Mouse (Mus musculus): ENCODE measurements around the gene Agrp. TPM values are rescaled to one million over a fixed set of nuclear protein-coding genes. Genes with fewer than 3 reads are reported as not detected.

Gene Agrp
- total RNA-seq, 2 experiments from 2014 or later = not detected

GRCm38 (mm10) chr8:105521995-105522769 is 115.0 kb downstream of the Agrp start:
- no peak for ATAC-seq (ENCODE audit: poor library complexity, severe bottlenecking)

- no peak for ATAC-seq (ENCODE audit: poor library complexity, severe bottlenecking)
Measured at GRCm38 (mm10) chr8:105521061-105521460, 116.1 kb downstream of the Agrp start.

DNA sequence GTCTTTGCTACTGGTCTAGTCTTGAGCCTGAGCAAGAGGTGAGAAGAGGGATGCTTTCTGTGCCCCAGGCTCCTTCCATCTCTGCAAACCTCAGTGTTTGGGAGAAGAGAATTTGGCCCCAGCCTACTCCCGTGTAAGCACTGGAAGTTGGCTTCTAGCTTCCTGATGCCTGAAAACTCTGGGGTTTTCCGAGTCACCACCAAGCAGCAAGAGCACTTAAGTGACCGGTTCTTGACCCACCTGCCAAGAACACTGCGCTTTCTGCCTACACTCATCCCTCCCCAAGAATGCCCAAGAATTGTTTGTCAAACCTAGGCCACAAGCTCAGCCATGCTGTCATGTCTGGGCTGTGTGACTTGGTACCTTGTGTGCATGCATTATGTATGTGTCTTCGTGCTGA is 116.7 kb downstream of the Agrp start:
- ATAC-seq (ENCODE audit: poor library complexity, severe bottlenecking) = no peak

DNA sequence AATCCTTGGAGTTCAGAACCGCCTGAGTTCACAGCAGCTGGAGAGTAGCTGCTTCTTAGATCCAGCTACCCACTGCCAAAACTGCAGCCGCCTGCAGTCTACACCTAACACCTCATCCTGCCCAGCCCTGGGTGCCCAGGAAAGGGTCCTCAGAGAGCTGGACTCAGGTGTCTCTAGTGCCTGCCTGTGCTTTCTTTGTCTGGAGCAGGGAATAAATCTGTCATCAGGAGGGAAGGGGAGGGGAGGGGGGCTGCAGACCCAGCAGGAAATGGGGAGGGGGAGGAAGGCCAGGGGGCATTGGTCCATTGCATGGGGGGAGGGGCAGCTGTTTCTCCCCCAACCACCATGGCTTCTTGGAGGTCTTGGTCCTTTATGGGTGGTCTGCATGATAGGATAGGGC is 117.6 kb downstream of the Agrp start:
- ATAC-seq (ENCODE audit: poor library complexity, severe bottlenecking) = no peak

GRCm38 (mm10) chr8:105518436-105519313 is 118.5 kb downstream of the Agrp start, which contains the start of gene Hsd11b2:
TSS of gene Hsd11b2 (plus strand) at chr8:105518755.
- peak; percentile 53 for ATAC-seq (ENCODE audit: poor library complexity, severe bottlenecking)

DNA sequence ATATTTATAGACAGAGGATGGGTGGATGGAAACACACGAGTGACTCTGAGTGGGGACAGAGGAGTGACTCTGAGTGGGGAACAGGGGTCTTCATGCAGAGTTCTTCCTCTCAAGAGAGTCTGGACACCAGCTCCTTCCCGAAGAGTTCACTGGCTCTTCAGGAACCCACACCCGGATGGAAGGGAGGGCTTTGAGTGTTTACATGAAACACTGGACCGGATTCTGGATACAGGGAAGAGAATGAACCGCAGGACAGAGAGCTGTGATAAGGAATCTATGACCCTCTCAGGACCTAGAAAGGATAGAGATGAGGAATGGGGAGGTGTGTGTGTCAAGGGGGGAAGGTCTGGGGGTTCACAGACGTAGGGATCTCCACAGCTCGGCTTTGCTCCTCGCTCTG is 119.8 kb downstream of the Agrp start:
- no peak for ATAC-seq (ENCODE audit: poor library complexity, severe bottlenecking)

Other genes starting within 250 kb of the Agrp start
- gene Kctd19, start 223.9 kb downstream of the Agrp start, total RNA-seq (2015) = not detected in 2 replicates
- gene Kctd19, start 223.9 kb downstream of the Agrp start, total RNA-seq (2017) = not detected in 2 replicates
- gene Lrrc36, start 223.8 kb downstream of the Agrp start, total RNA-seq (2015) = 0.07 TPM in 1 of 2 replicates, not detected in the other
- gene Lrrc36, start 223.8 kb downstream of the Agrp start, total RNA-seq (2017) = not detected in 2 replicates
- gene Tppp3, start 165.9 kb downstream of the Agrp start, total RNA-seq (2015) = 2.5 and 2.9 TPM in 2 replicates
- gene Tppp3, start 165.9 kb downstream of the Agrp start, total RNA-seq (2017) = 6.5 and 13.4 TPM in 2 replicates
- gene Zdhhc1, start 140.5 kb downstream of the Agrp start, total RNA-seq (2015) = 0.52 and 1.2 TPM in 2 replicates
- gene Zdhhc1, start 140.5 kb downstream of the Agrp start, total RNA-seq (2017) = 0.20 and 0.92 TPM in 2 replicates
- not detected in 2 replicates for gene Hsd11b2, start 118.6 kb downstream of the Agrp start, total RNA-seq (2015)
- not detected in 2 replicates for gene Hsd11b2, start 118.6 kb downstream of the Agrp start, total RNA-seq (2017)
- 222 and 239 TPM in 2 replicates for gene Atp6v0d1, start 71.3 kb downstream of the Agrp start, total RNA-seq (2015)
- 86.2 and 101 TPM in 2 replicates for gene Atp6v0d1, start 71.3 kb downstream of the Agrp start, total RNA-seq (2017)
- gene Ripor1, start 32.1 kb downstream of the Agrp start, total RNA-seq (2015) = 13.5 and 16.9 TPM in 2 replicates
- 1.6 and 2.6 TPM in 2 replicates for gene Ripor1, start 32.1 kb downstream of the Agrp start, total RNA-seq (2017)
- gene Ctcf, start 825 bp downstream of the Agrp start, total RNA-seq (2015) = 97.0 and 98.3 TPM in 2 replicates
- 101 and 124 TPM in 2 replicates for gene Ctcf, start 825 bp downstream of the Agrp start, total RNA-seq (2017)
- 0.67 and 1.6 TPM in 2 replicates for gene Carmil2, start 48.9 kb upstream of the Agrp start, total RNA-seq (2015)
- gene Carmil2, start 48.9 kb upstream of the Agrp start, total RNA-seq (2017) = 0.70 and 1.3 TPM in 2 replicates
- gene Acd, start 63.7 kb upstream of the Agrp start, total RNA-seq (2015) = 20.4 and 28.0 TPM in 2 replicates
- gene Acd, start 63.7 kb upstream of the Agrp start, total RNA-seq (2017) = 10.6 and 12.3 TPM in 2 replicates
- 6.6 and 7.7 TPM in 2 replicates for gene Pard6a, start 63.8 kb upstream of the Agrp start, total RNA-seq (2015)
- gene Pard6a, start 63.8 kb upstream of the Agrp start, total RNA-seq (2017) = 9.1 and 22.2 TPM in 2 replicates
- not detected in 2 replicates for gene 4933405L10Rik, start 70.3 kb upstream of the Agrp start, total RNA-seq (2015)
- gene 4933405L10Rik, start 70.3 kb upstream of the Agrp start, total RNA-seq (2017) = not detected in 2 replicates
- 5.9 and 7.5 TPM in 2 replicates for gene Enkd1, start 70.8 kb upstream of the Agrp start, total RNA-seq (2015)
- gene Enkd1, start 70.8 kb upstream of the Agrp start, total RNA-seq (2017) = 5.3 and 5.6 TPM in 2 replicates
- 0.14 and 0.16 TPM in 2 replicates for gene Gfod2, start 121.3 kb upstream of the Agrp start, total RNA-seq (2015)
- 0.08 TPM in 1 of 2 replicates, not detected in the other for gene Gfod2, start 121.3 kb upstream of the Agrp start, total RNA-seq (2017)
- gene Ranbp10, start 190.0 kb upstream of the Agrp start, total RNA-seq (2015) = 10.2 and 10.5 TPM in 2 replicates
- 6.4 and 7.0 TPM in 2 replicates for gene Ranbp10, start 190.0 kb upstream of the Agrp start, total RNA-seq (2017)
- gene Tsnaxip1, start 190.3 kb upstream of the Agrp start, total RNA-seq (2015) = not detected in 2 replicates
- gene Tsnaxip1, start 190.3 kb upstream of the Agrp start, total RNA-seq (2017) = not detected in 2 replicates
- gene Cenpt, start 215.9 kb upstream of the Agrp start, total RNA-seq (2015) = 12.4 and 18.3 TPM in 2 replicates
- gene Cenpt, start 215.9 kb upstream of the Agrp start, total RNA-seq (2017) = 16.7 and 25.0 TPM in 2 replicates
- 42.8 and 48.9 TPM in 2 replicates for gene Thap11, start 217.7 kb upstream of the Agrp start, total RNA-seq (2015)
- 38.5 and 42.6 TPM in 2 replicates for gene Thap11, start 217.7 kb upstream of the Agrp start, total RNA-seq (2017)
- gene Nutf2, start 223.2 kb upstream of the Agrp start, total RNA-seq (2015) = 103 and 117 TPM in 2 replicates
- 40.9 and 54.5 TPM in 2 replicates for gene Nutf2, start 223.2 kb upstream of the Agrp start, total RNA-seq (2017)
- gene Edc4, start 243.5 kb upstream of the Agrp start, total RNA-seq (2015) = 12.0 and 12.2 TPM in 2 replicates
- gene Edc4, start 243.5 kb upstream of the Agrp start, total RNA-seq (2017) = 23.8 and 27.5 TPM in 2 replicates

Data from megakaryocyte, adult 5-6 weeks (primary cell).